Mouse (Mus musculus) testis, postnatal 10 days (tissue): ENCODE measurements around the gene Tmem87b.

Experiments used
- DNase-seq: peaks from one replicate; pipeline ENCODE4 v3.0.0; 2021; ENCODE audit warnings: low spot score

Tmem87b gene

GRCm38 (mm10) chr2:128818956-128819643 lies 1.2 kb downstream of the Tmem87b start:
- DNase-seq, result no peak

- DNase-seq, result no peak
These were observed 2.7 kb downstream of the Tmem87b start for GRCm38 (mm10) chr2:128820631-128821030.

- DNase-seq, result no peak
These were observed 6.0 kb downstream of the Tmem87b start for GRCm38 (mm10) chr2:128823893-128824292.

- no peak for DNase-seq
These were observed 9.9 kb downstream of the Tmem87b start for GRCm38 (mm10) chr2:128827787-128828186.

- no peak for DNase-seq
These were observed 14.7 kb downstream of the Tmem87b start for GRCm38 (mm10) chr2:128832611-128833010.

- no peak for DNase-seq
These were observed 15.1 kb downstream of the Tmem87b start for GRCm38 (mm10) chr2:128833035-128833434.

- DNase-seq, result no peak
These were observed 15.5 kb downstream of the Tmem87b start for GRCm38 (mm10) chr2:128833435-128833834.

- DNase-seq, result no peak
These were observed 19.6 kb downstream of the Tmem87b start for GRCm38 (mm10) chr2:128837531-128837930.

- no peak for DNase-seq
These were observed 20.7 kb downstream of the Tmem87b start for GRCm38 (mm10) chr2:128838611-128839010.

GRCm38 (mm10) chr2:128839501-128839900 lies 21.6 kb downstream of the Tmem87b start:
- DNase-seq, result no peak

GRCm38 (mm10) chr2:128842437-128842836 lies 24.5 kb downstream of the Tmem87b start:
- DNase-seq, result no peak

GRCm38 (mm10) chr2:128850036-128850435 lies 32.1 kb downstream of the Tmem87b start:
- DNase-seq, result no peak

GRCm38 (mm10) chr2:128856673-128857072 lies 38.8 kb downstream of the Tmem87b start:
- DNase-seq, result no peak

GRCm38 (mm10) chr2:128858962-128859361 lies 41.0 kb downstream of the Tmem87b start:
- no peak for DNase-seq

GRCm38 (mm10) chr2:128859861-128860260 lies 41.9 kb downstream of the Tmem87b start:
- no peak for DNase-seq

- DNase-seq, result no peak
These were observed 44.7 kb downstream of the Tmem87b start, which contains the start of gene Fbln7 for GRCm38 (mm10) chr2:128862636-128863035. Gene Fbln7 (plus strand): TSS chr2:128862981.

GRCm38 (mm10) chr2:128863777-128864331 lies 45.9 kb downstream of the Tmem87b start:
- peak; percentile 58 for DNase-seq

- DNase-seq, result no peak
These were observed 47.1 kb downstream of the Tmem87b start for GRCm38 (mm10) chr2:128865061-128865460.

GRCm38 (mm10) chr2:128871656-128872055 lies 53.7 kb downstream of the Tmem87b start:
- DNase-seq, result no peak

- DNase-seq, result no peak
These were observed 54.3 kb downstream of the Tmem87b start for GRCm38 (mm10) chr2:128872256-128872655.

- no peak for DNase-seq
These were observed 57.6 kb downstream of the Tmem87b start for GRCm38 (mm10) chr2:128875526-128875925.

- no peak for DNase-seq
These were observed 63.3 kb downstream of the Tmem87b start for GRCm38 (mm10) chr2:128881236-128881635.

GRCm38 (mm10) chr2:128885225-128885811 lies 67.4 kb downstream of the Tmem87b start:
- DNase-seq, result no peak
